Mouse (Mus musculus) embryonic fibroblast, embryonic 13.5 days (primary cell): ENCODE results near the gene C330021F23Rik.

Experiments used
- CTCF ChIP-seq: IDR thresholded peaks from 2 replicates; pipeline ENCODE4 v1.5.1; 2011; ENCODE audit warnings: mild to moderate bottlenecking, control low read depth, low read length, moderate library complexity, borderline replicate concordance; ENCODE audit not compliant: insufficient read depth
- POLR2A ChIP-seq: IDR thresholded peaks from 2 replicates; pipeline ENCODE4 v1.6.1; 2011; ENCODE audit warnings: low read depth, mild to moderate bottlenecking, control low read depth, low read length, moderate library complexity

DNA sequence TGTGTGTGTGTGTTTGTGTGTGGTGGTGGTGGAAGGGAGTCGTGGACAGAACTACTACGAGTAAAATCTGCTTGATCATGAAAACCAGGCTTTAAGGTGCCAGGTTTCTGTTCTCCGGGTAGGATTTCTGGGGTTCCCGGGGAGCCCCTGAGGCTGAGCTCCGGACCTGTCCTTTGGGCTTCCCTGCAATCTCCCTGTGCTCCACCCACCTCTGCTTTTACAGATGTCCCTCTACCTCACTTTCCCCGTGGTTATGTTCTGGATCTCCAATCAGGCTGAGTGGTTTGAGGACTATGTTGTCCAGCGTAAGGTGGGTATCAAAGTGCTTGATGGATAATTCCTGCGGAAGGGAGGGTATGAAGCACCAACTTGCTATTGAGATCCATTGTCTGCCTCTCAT is 54.3 kb downstream of the C330021F23Rik start:
- no peak for TF ChIP-seq CTCF
- TF ChIP-seq POLR2A = no peak
